Mouse (Mus musculus): ENCODE data around the gene Bcap29.
"Not testable (repeated sequence)": the region's sequence is repeated elsewhere in the genome, so short reads cannot be mapped to it uniquely, and the experiment has no call there.

Bcap29 gene

GRCm38 (mm10) chr12:31634343-31635239, at the start of gene Bcap29:
Gene Bcap29 (minus strand): TSS chr12:31634658.
- DNase-seq (ENCODE audit: low read depth): peak; percentile 67

GRCm38 (mm10) chr12:31667187-31667586, 32.7 kb upstream of the Bcap29 start:
- no peak for DNase-seq (ENCODE audit: low read depth)

GRCm38 (mm10) chr12:31665999-31666398, 31.5 kb upstream of the Bcap29 start:
- no peak for DNase-seq (ENCODE audit: low read depth)

- no peak for DNase-seq (ENCODE audit: low read depth)
Measured at GRCm38 (mm10) chr12:31656841-31657240, 22.4 kb upstream of the Bcap29 start.

- DNase-seq (ENCODE audit: low read depth): no peak
Measured at GRCm38 (mm10) chr12:31654965-31655477, 20.6 kb upstream of the Bcap29 start.

- peak; percentile 95 for DNase-seq (ENCODE audit: low read depth)
Measured at GRCm38 (mm10) chr12:31654197-31654964, 19.9 kb upstream of the Bcap29 start, which contains the start of the genes Dus4l and Cog5. Gene Dus4l (minus strand): TSS chr12:31654826. Gene Cog5 (plus strand): TSS chr12:31654869.

GRCm38 (mm10) chr12:31653611-31654010, 19.2 kb upstream of the Bcap29 start:
- peak; percentile 53 for DNase-seq (ENCODE audit: low read depth)

- DNase-seq (ENCODE audit: low read depth): no peak
Measured at GRCm38 (mm10) chr12:31635240-31635607, 766 bp upstream of the Bcap29 start.

- DNase-seq (ENCODE audit: low read depth): peak; percentile 65
Measured at GRCm38 (mm10) chr12:31633970-31634342, 502 bp downstream of the Bcap29 start.

GRCm38 (mm10) chr12:31628396-31628795, 6.1 kb downstream of the Bcap29 start:
- not testable (repeated sequence) for DNase-seq (ENCODE audit: low read depth)

- DNase-seq (ENCODE audit: low read depth): peak; percentile 10
Measured at GRCm38 (mm10) chr12:31625016-31625415, 9.4 kb downstream of the Bcap29 start.

- no peak for DNase-seq (ENCODE audit: low read depth)
Measured at GRCm38 (mm10) chr12:31620106-31620505, 14.4 kb downstream of the Bcap29 start.

GRCm38 (mm10) chr12:31613353-31613752, 21.1 kb downstream of the Bcap29 start:
- peak; percentile 29 for DNase-seq (ENCODE audit: low read depth)

- no peak for DNase-seq (ENCODE audit: low read depth)
Measured at GRCm38 (mm10) chr12:31608138-31608537, 26.3 kb downstream of the Bcap29 start.

- no peak for DNase-seq (ENCODE audit: low read depth)
Measured at GRCm38 (mm10) chr12:31604894-31605293, 29.6 kb downstream of the Bcap29 start.

- no peak for DNase-seq (ENCODE audit: low read depth)
Measured at GRCm38 (mm10) chr12:31603586-31603985, 30.9 kb downstream of the Bcap29 start.

GRCm38 (mm10) chr12:31594296-31594695, 40.2 kb downstream of the Bcap29 start:
- DNase-seq (ENCODE audit: low read depth): no peak

- no peak for DNase-seq (ENCODE audit: low read depth)
Measured at GRCm38 (mm10) chr12:31592011-31592410, 42.4 kb downstream of the Bcap29 start.

- peak; percentile 21 for DNase-seq (ENCODE audit: low read depth)
Measured at GRCm38 (mm10) chr12:31583726-31584125, 50.7 kb downstream of the Bcap29 start.

GRCm38 (mm10) chr12:31582081-31582480, 52.4 kb downstream of the Bcap29 start:
- no peak for DNase-seq (ENCODE audit: low read depth)

- DNase-seq (ENCODE audit: low read depth): no peak
Measured at GRCm38 (mm10) chr12:31581319-31581810, 53.1 kb downstream of the Bcap29 start.

GRCm38 (mm10) chr12:31580634-31581318, 53.7 kb downstream of the Bcap29 start:
- DNase-seq (ENCODE audit: low read depth): no peak
